Mouse (Mus musculus) erythroblast, embryonic 14.5 days (primary cell): Measurements from ENCODE around the gene Mical1.

Experiments
- GATA1 ChIP-seq: IDR thresholded peaks from 2 replicates; pipeline ENCODE4 v1.6.1; 2012; ENCODE audit warnings: low read length, inconsistent platforms, mixed read lengths
- TAL1 ChIP-seq: IDR thresholded peaks from 3 replicates; pipeline ENCODE4 v1.6.1; 2012; ENCODE audit warnings: low read length, inconsistent platforms, mixed read lengths

GRCm38 (mm10) chr10:41535991-41536390, 59.9 kb downstream of the Mical1 start:
- TF ChIP-seq GATA1 (no peak), TAL1 (no peak)
